Comparison of ENCODE assay signal across 9 mouse cellular contexts in the genomic region with DNA sequence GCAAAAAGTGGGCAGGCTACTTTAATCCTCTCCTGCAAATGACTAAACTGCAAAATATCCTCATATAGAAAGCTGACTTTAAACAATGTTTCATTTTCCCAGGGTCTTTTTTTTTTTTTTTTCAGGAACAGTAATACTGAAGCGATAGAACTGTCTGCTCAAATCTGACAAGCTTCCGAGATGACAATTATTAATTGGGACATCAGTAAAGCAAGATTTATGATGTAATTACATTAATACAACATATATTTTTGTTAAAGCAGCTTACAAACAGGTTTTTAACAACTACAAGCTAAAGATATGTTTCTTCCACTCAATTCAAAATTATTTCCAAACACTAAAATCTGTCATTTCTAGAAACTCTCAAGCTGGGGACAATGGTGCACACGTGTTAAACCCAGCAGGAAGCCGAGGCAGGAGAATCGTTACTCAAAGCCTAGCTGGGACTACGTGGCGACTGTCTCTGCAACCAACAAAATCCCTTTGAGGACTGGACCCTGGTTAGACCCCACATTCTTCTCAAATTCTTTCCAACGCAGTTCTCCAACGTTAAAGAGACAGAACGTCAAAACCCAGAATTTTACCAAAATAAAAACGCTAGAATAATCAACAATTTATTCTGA. TPM values are rescaled to one million over a fixed set of nuclear protein-coding genes. Genes with fewer than 3 reads are reported as not detected.
DNase-seq lines count a peak whose midpoint lies in the region; ATAC-seq lines count a peak whose summit lies in the region.
"Had no signal": no experiment of that assay in that cellular context is flagged by ENCODE, and none has a peak within 500 bp of the region (broad histone marks: within the 10 kb centered on the region; RNA-seq: fewer than 3 reads in every experiment).

No protein-coding gene starts in this region.

- H3K36me3 ChIP-seq in heart, embryonic 10.5 days: no peaks in the 10 kb centered on the region
- H3K36me3 ChIP-seq in embryonic facial prominence, embryonic 13.5 days: no peaks in the 10 kb centered on the region
- H3K36me3 ChIP-seq in limb, embryonic 15.5 days: no peaks in the 10 kb centered on the region
- no peaks in the 10 kb centered on the region for H3K36me3 ChIP-seq in stomach, embryonic 16.5 days (ENCODE audit: control insufficient read depth, insufficient read depth, low read length)

- ATAC-seq in embryonic facial prominence, embryonic 13.5 days (ENCODE audit: insufficient number of reproducible peaks, insufficient read depth, low FRiP score, low TSS enrichment, low read depth): no peak
- ATAC-seq in limb, embryonic 15.5 days (ENCODE audit: insufficient number of reproducible peaks, low FRiP score, low TSS enrichment, low read depth): no peak
- ATAC-seq in stomach, embryonic 16.5 days (ENCODE audit: insufficient read depth, low FRiP score): no peak

- H3K9ac ChIP-seq in embryonic facial prominence, embryonic 13.5 days: peak overlapping the region; percentile 88
- H3K9ac ChIP-seq in limb, embryonic 15.5 days: peak overlapping the region; percentile 70; the same call in 1 of the 2 replicates
- peak overlapping the region; percentile 91 for H3K9ac ChIP-seq in stomach, embryonic 16.5 days (ENCODE audit: low read length)

- peaks cover 38% of the 10 kb centered on the region for H3K4me1 ChIP-seq in heart, embryonic 10.5 days
- peaks cover 42% of the 10 kb centered on the region for H3K4me1 ChIP-seq in embryonic facial prominence, embryonic 13.5 days
- H3K4me1 ChIP-seq in limb, embryonic 15.5 days: peaks cover 41% of the 10 kb centered on the region
- H3K4me1 ChIP-seq in stomach, embryonic 16.5 days (ENCODE audit: control insufficient read depth, insufficient read depth, low read length): peaks cover 22% of the 10 kb centered on the region

- H3K27ac ChIP-seq in heart, embryonic 10.5 days: peak overlapping the region; percentile 98
- H3K27ac ChIP-seq in embryonic facial prominence, embryonic 13.5 days: peak overlapping the region; percentile 94
- peak overlapping the region; percentile 99 for H3K27ac ChIP-seq in limb, embryonic 15.5 days
- H3K27ac ChIP-seq in stomach, embryonic 16.5 days (ENCODE audit: low read length): peak overlapping the region; percentile 96

- no peaks in the 10 kb centered on the region for H3K27me3 ChIP-seq in heart, embryonic 10.5 days (ENCODE audit: insufficient read depth, poor library complexity, severe bottlenecking)
- H3K27me3 ChIP-seq in embryonic facial prominence, embryonic 13.5 days: no peaks in the 10 kb centered on the region
- H3K27me3 ChIP-seq in limb, embryonic 15.5 days: no peaks in the 10 kb centered on the region
- no peaks in the 10 kb centered on the region for H3K27me3 ChIP-seq in stomach, embryonic 16.5 days (ENCODE audit: control insufficient read depth, insufficient read depth, low read length)
- H3K27me3 ChIP-seq: Patski had no signal

- H3K4me2 ChIP-seq in embryonic facial prominence, embryonic 13.5 days: peak overlapping the region; percentile 84
- peak overlapping the region; percentile 81 for H3K4me2 ChIP-seq in limb, embryonic 15.5 days
- peak overlapping the region; percentile 88 for H3K4me2 ChIP-seq in stomach, embryonic 16.5 days (ENCODE audit: low read depth, low read length)

- H3K4me3 ChIP-seq in heart, embryonic 10.5 days: peak overlapping the region; percentile 95
- H3K4me3 ChIP-seq in embryonic facial prominence, embryonic 13.5 days: peak overlapping the region; percentile 86
- H3K4me3 ChIP-seq in limb, embryonic 15.5 days: peak overlapping the region; percentile 80
- H3K4me3 ChIP-seq in stomach, embryonic 16.5 days (replicated peaks; ENCODE audit: low read length): peak overlapping the region; percentile 65

- H3K9me3 ChIP-seq in heart, embryonic 10.5 days: no peaks in the 10 kb centered on the region
- H3K9me3 ChIP-seq in embryonic facial prominence, embryonic 13.5 days: no peaks in the 10 kb centered on the region
- H3K9me3 ChIP-seq in limb, embryonic 15.5 days: no peaks in the 10 kb centered on the region
- no peaks in the 10 kb centered on the region for H3K9me3 ChIP-seq in stomach, embryonic 16.5 days (replicated peaks; ENCODE audit: control insufficient read depth, low read length)

- DNase-seq in heart, embryonic 10.5 days (ENCODE audit: low spot score): no peak
- no peak for DNase-seq in heart, adult 8-10 months (ENCODE audit: low spot score)
- DNase-seq in 416B (ENCODE audit: low read depth): peak; percentile 60
- DNase-seq in yolk sac, embryonic 10.5 days (ENCODE audit: low spot score): no peak
- DNase-seq in kidney, postnatal 4 days: no peak

- 7% methylated on average over 11 of the region's 11 CpGs for WGBS in heart, embryonic 10.5 days
- 5% methylated on average over 11 of the region's 11 CpGs for WGBS in embryonic facial prominence, embryonic 13.5 days
- WGBS in limb, embryonic 15.5 days: 3% methylated on average over 11 of the region's 11 CpGs
- WGBS in stomach, embryonic 16.5 days: 4% methylated on average over 11 of the region's 11 CpGs

RNA-seq across cellular contexts. Expression of a gene that starts 1.5 kb away (rescaled TPM):
- 71.2 and 87.1 TPM in 2 replicates for polyA plus RNA-seq in heart, embryonic 10.5 days (2016; fragmentation: Nextera tagmentation; extraction: Ambion mirVana)
- 10 to 100 TPM; 21.8 to 25.3 (median 22.6) TPM for total RNA-seq in heart, adult 8-10 months (2022)
- 68.3 and 79.4 TPM in 2 replicates for polyA plus RNA-seq in embryonic facial prominence, embryonic 13.5 days (2015; fragmentation: Nextera tagmentation; extraction: Ambion mirVana)
- polyA plus RNA-seq in limb, embryonic 15.5 days (2015; fragmentation: Nextera tagmentation; extraction: Ambion mirVana): 49.8 and 50.6 TPM in 2 replicates
- polyA plus RNA-seq in stomach, embryonic 16.5 days (2015; fragmentation: Nextera tagmentation; extraction: Ambion mirVana): 49.1 and 51.9 TPM in 2 replicates

RNA-seq across cellular contexts. Expression of a gene that starts 33.0 kb away (rescaled TPM):
- 36.3 and 49.1 TPM in 2 replicates for polyA plus RNA-seq in heart, embryonic 10.5 days (2016; fragmentation: Nextera tagmentation; extraction: Ambion mirVana)
- total RNA-seq in heart, adult 8-10 months (2022): 10 to 100 TPM in 3 of 4 experiments, 1 to 10 TPM in 1; 8.9 to 14.0 (median 12.8) TPM
- 51.0 and 51.1 TPM in 2 replicates for polyA plus RNA-seq in embryonic facial prominence, embryonic 13.5 days (2015; fragmentation: Nextera tagmentation; extraction: Ambion mirVana)
- 37.5 and 42.3 TPM in 2 replicates for polyA plus RNA-seq in limb, embryonic 15.5 days (2015; fragmentation: Nextera tagmentation; extraction: Ambion mirVana)
- polyA plus RNA-seq in stomach, embryonic 16.5 days (2015; fragmentation: Nextera tagmentation; extraction: Ambion mirVana): 33.3 and 34.9 TPM in 2 replicates
